Mouse (Mus musculus) forebrain, embryonic 12.5 days (tissue): ENCODE measurements around the gene Lrrn3. TPM values are rescaled to one million over a fixed set of nuclear protein-coding genes. Genes with fewer than 3 reads are reported as not detected.

Experiments used
- ATAC-seq: fragments of 200-750 bp; cut with Nextera tagmentation; 2 replicates; pipeline ENCODE4 v1.8.0; 2017; ENCODE audit warnings: moderate TSS enrichment; ENCODE audit not compliant: low FRiP score
- H3K27ac ChIP-seq: fragments of 300-500 bp; sonication (generic); 2 replicates; pipeline ENCODE4 v1.5.1; 2016; ENCODE audit warnings: mild to moderate bottlenecking
- H3K27me3 ChIP-seq: fragments of 300-500 bp; sonication (generic); 2 replicates; pipeline ENCODE4 v1.6.1; 2016; ENCODE audit warnings: mild to moderate bottlenecking
- H3K36me3 ChIP-seq: fragments of 300-500 bp; sonication (generic); replicated peaks from 2 replicates; pipeline ENCODE4 v1.6.1; 2016; ENCODE audit warnings: mild to moderate bottlenecking
- H3K4me1 ChIP-seq: fragments of 300-500 bp; sonication (generic); 2 replicates; pipeline ENCODE4 v1.6.1; 2016
- H3K4me2 ChIP-seq: fragments of 300-500 bp; sonication (generic); 2 replicates; pipeline ENCODE4 v1.6.1; 2016; ENCODE audit warnings: mild to moderate bottlenecking, moderate library complexity
- H3K4me3 ChIP-seq: fragments of 300-500 bp; sonication (generic); replicated peaks from 2 replicates; pipeline ENCODE4 v1.5.1; 2016; ENCODE audit warnings: mild to moderate bottlenecking
- H3K9ac ChIP-seq: fragments of 300-500 bp; sonication (generic); 2 replicates; pipeline ENCODE4 v1.6.1; 2016; ENCODE audit warnings: mild to moderate bottlenecking
- H3K9me3 ChIP-seq: fragments of 300-500 bp; sonication (generic); 2 replicates; pipeline ENCODE4 v1.6.1; 2016
- WGBS: fragments of 180-500 bp; shearing (Covaris S2); methylation state at CpG from one replicate; pipeline ENCODE4 v1.1.7; 2016; 5-methylcytosine and 5-hydroxymethylcytosine counted together
- polyA plus RNA-seq: library from polyadenylated mRNA; unstranded; fragments of >200 nt; fragmentation: Nextera tagmentation; extraction: Ambion mirVana; gene quantifications from 2 replicates; pipeline ENCODE4 v1.2.1, GENCODE M21; 2016

Gene Lrrn3
- polyA plus RNA-seq, 1 experiment from 2014 or later: 37.1 TPM

GRCm38 (mm10) chr12:41484689-41485511, 1.3 kb downstream of the Lrrn3 start:
- ATAC-seq: peak; percentile 52

GRCm38 (mm10) chr12:41483593-41484451, 2.4 kb downstream of the Lrrn3 start:
- WGBS: 38% methylated on average over 23 of the region's 23 CpGs
- H3K27ac ChIP-seq: peak overlapping the region; percentile 57
- ATAC-seq: 0 out of 2 replicates have a peak, but pooled peaks have one; percentile 18

More at GRCm38 (mm10) chr12:41484689-41485511, 1.3 kb downstream of the Lrrn3 start:
- no peaks in the 10 kb centered on the region for H3K27me3 ChIP-seq
- peak overlapping the region; percentile 85 for H3K27ac ChIP-seq
- 21% methylated on average over 16 of the region's 16 CpGs for WGBS
- H3K4me2 ChIP-seq: peak overlapping the region; percentile 64
- H3K4me1 ChIP-seq: peaks cover 24% of the 10 kb centered on the region
- no peaks in the 10 kb centered on the region for H3K36me3 ChIP-seq
- peak overlapping the region; percentile 76 for H3K9ac ChIP-seq
- no peaks in the 10 kb centered on the region for H3K9me3 ChIP-seq
- peak overlapping the region; percentile 50 for H3K4me3 ChIP-seq

GRCm38 (mm10) chr12:41483091-41483592, 3.1 kb downstream of the Lrrn3 start:
- ATAC-seq: no peak
- H3K9me3 ChIP-seq: no peaks in the 10 kb centered on the region
- no peaks in the 10 kb centered on the region for H3K27me3 ChIP-seq
- peak overlapping the region; percentile 76; the same call in 1 of the 2 replicates for H3K9ac ChIP-seq
- H3K27ac ChIP-seq: peak overlapping the region; percentile 57; the same call in 1 of the 2 replicates
- WGBS: 85% methylated on average over 5 of the region's 5 CpGs
- peak overlapping the region; percentile 50 for H3K4me3 ChIP-seq
- no peaks in the 10 kb centered on the region for H3K36me3 ChIP-seq
- peak overlapping the region; percentile 64 for H3K4me2 ChIP-seq
- H3K4me1 ChIP-seq: peaks cover 24% of the 10 kb centered on the region

More at GRCm38 (mm10) chr12:41483593-41484451, 2.4 kb downstream of the Lrrn3 start:
- H3K9me3 ChIP-seq: no peaks in the 10 kb centered on the region
- H3K4me3 ChIP-seq: peak overlapping the region; percentile 50
- H3K4me2 ChIP-seq: peak overlapping the region; percentile 64
- no peaks in the 10 kb centered on the region for H3K27me3 ChIP-seq
- H3K4me1 ChIP-seq: peaks cover 24% of the 10 kb centered on the region
- H3K36me3 ChIP-seq: no peaks in the 10 kb centered on the region
- peak overlapping the region; percentile 76; the same call in 1 of the 2 replicates for H3K9ac ChIP-seq

- WGBS: 79% methylated on average over 2 of the region's 2 CpGs
- H3K36me3 ChIP-seq: no peaks in the 10 kb centered on the region
- no peak overlapping the region for H3K9ac ChIP-seq
- H3K4me3 ChIP-seq: no peak overlapping the region
- H3K27me3 ChIP-seq: no peaks in the 10 kb centered on the region
- H3K4me1 ChIP-seq: peaks cover 24% of the 10 kb centered on the region
- H3K4me2 ChIP-seq: no peak overlapping the region
- no peaks in the 10 kb centered on the region for H3K9me3 ChIP-seq
- no peak overlapping the region for H3K27ac ChIP-seq
- ATAC-seq: no peak
Measured at GRCm38 (mm10) chr12:41481486-41481885, 4.7 kb downstream of the Lrrn3 start.

GRCm38 (mm10) chr12:41469096-41469801, 17.0 kb downstream of the Lrrn3 start:
- 32% methylated on average over 6 of the region's 6 CpGs for WGBS
- ATAC-seq: peak; percentile 60; the same call in 1 of the 2 replicates

GRCm38 (mm10) chr12:41468374-41468991, 17.7 kb downstream of the Lrrn3 start:
- H3K36me3 ChIP-seq: no peaks in the 10 kb centered on the region
- no peak; the same call in 1 of the 2 replicates for ATAC-seq
- H3K27ac ChIP-seq: no peak overlapping the region
- H3K27me3 ChIP-seq: no peaks in the 10 kb centered on the region
- H3K9ac ChIP-seq: no peak overlapping the region
- WGBS: 77% methylated on average over 3 of the region's 3 CpGs
- no peak overlapping the region for H3K4me2 ChIP-seq
- H3K4me1 ChIP-seq: peaks cover 16% of the 10 kb centered on the region
- H3K4me3 ChIP-seq: no peak overlapping the region
- H3K9me3 ChIP-seq: no peaks in the 10 kb centered on the region

More at GRCm38 (mm10) chr12:41469096-41469801, 17.0 kb downstream of the Lrrn3 start:
- H3K4me3 ChIP-seq: no peak overlapping the region
- H3K27ac ChIP-seq: no peak overlapping the region
- no peaks in the 10 kb centered on the region for H3K27me3 ChIP-seq
- H3K36me3 ChIP-seq: no peaks in the 10 kb centered on the region
- no peak overlapping the region for H3K9ac ChIP-seq
- no peak overlapping the region for H3K4me2 ChIP-seq
- no peaks in the 10 kb centered on the region for H3K9me3 ChIP-seq
- peaks cover 16% of the 10 kb centered on the region for H3K4me1 ChIP-seq

- ATAC-seq: no peak
- H3K36me3 ChIP-seq: no peaks in the 10 kb centered on the region
- no peak overlapping the region for H3K4me2 ChIP-seq
- 72% methylated on average over 4 of the region's 4 CpGs for WGBS
- no peaks in the 10 kb centered on the region for H3K9me3 ChIP-seq
- H3K4me1 ChIP-seq: no peaks in the 10 kb centered on the region
- H3K9ac ChIP-seq: no peak overlapping the region
- no peak overlapping the region for H3K4me3 ChIP-seq
- H3K27ac ChIP-seq: peak overlapping the region; percentile 36; the same call in 1 of the 2 replicates
- no peaks in the 10 kb centered on the region for H3K27me3 ChIP-seq
Measured at GRCm38 (mm10) chr12:41438446-41438845, 47.8 kb downstream of the Lrrn3 start.

GRCm38 (mm10) chr12:41436206-41436985, 49.8 kb downstream of the Lrrn3 start:
- Histone ChIP-seq H3K4me3 (no peak overlapping the region), H3K27me3 (no peaks in the 10 kb centered on the region), H3K9ac (no peak overlapping the region), H3K27ac (no peak overlapping the region), H3K36me3 (no peaks in the 10 kb centered on the region), H3K9me3 (no peaks in the 10 kb centered on the region), H3K4me1 (no peaks in the 10 kb centered on the region), H3K4me2 (no peak overlapping the region)
- ATAC-seq: no peak
- 83% methylated on average over 5 of the region's 5 CpGs for WGBS

GRCm38 (mm10) chr12:41428806-41429205, 57.4 kb downstream of the Lrrn3 start:
- no peak overlapping the region for H3K4me2 ChIP-seq
- peaks cover 7% of the 10 kb centered on the region for H3K4me1 ChIP-seq
- H3K9ac ChIP-seq: no peak overlapping the region
- H3K9me3 ChIP-seq: no peaks in the 10 kb centered on the region
- no peak for ATAC-seq
- no peak overlapping the region for H3K27ac ChIP-seq
- H3K4me3 ChIP-seq: no peak overlapping the region
- H3K27me3 ChIP-seq: no peaks in the 10 kb centered on the region
- H3K36me3 ChIP-seq: no peaks in the 10 kb centered on the region

- 35% methylated on average over 5 of the region's 5 CpGs for WGBS
- no peaks in the 10 kb centered on the region for H3K27me3 ChIP-seq
- peak; percentile 41; the same call in 1 of the 2 replicates for ATAC-seq
- no peak overlapping the region for H3K9ac ChIP-seq
- no peaks in the 10 kb centered on the region for H3K9me3 ChIP-seq
- peaks cover 7% of the 10 kb centered on the region for H3K4me1 ChIP-seq
- H3K27ac ChIP-seq: no peak overlapping the region
- H3K36me3 ChIP-seq: no peaks in the 10 kb centered on the region
- H3K4me2 ChIP-seq: no peak overlapping the region
- H3K4me3 ChIP-seq: no peak overlapping the region
Measured at GRCm38 (mm10) chr12:41427464-41427863, 58.8 kb downstream of the Lrrn3 start.
